Mouse (Mus musculus) urinary bladder, postnatal 10 days (tissue): Measurements from ENCODE around the gene Klf12.

Experiments
- DNase-seq: peaks from one replicate; pipeline ENCODE4 v3.0.0; 2022; ENCODE audit warnings: low spot score

Gene Klf12

DNA sequence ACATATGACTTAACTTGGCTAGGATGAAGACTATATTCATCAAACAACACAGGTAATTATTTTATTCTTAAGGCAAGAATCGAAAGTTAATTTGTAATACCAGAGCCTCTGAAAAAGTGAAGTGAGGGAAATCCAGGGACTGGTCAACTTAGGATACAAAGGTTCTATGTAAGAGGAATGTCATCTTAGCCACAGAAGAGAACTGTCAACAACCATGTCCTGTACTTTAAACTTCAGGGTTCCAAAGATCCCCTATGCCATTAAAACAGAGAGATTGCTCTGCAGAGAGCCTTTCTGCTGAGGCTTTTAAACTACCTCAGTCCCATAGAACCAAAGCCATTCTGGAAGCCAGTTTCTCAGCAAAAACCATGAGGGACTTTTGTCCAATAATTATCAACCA lies 144.1 kb downstream of the Klf12 start:
- no peak for DNase-seq

DNA sequence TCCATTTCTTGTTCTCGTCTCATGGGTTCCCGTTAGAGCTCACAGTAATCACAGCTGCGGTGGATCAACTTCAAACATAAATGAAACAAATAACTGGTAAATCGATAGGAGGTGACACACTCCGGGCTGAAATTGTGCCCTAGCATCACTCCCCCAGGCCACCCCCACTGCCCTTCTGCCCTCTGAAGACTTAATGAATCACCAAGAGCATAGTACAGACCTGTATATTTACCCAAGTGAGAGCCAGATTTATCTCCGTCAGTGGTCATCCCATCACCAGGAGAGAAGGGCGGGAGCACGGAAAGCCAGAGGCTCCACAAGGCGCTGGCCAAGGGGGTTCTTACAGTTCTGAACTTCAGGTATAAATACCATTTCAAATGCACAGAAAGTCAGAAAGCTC lies 150.2 kb downstream of the Klf12 start:
- no peak for DNase-seq

DNA sequence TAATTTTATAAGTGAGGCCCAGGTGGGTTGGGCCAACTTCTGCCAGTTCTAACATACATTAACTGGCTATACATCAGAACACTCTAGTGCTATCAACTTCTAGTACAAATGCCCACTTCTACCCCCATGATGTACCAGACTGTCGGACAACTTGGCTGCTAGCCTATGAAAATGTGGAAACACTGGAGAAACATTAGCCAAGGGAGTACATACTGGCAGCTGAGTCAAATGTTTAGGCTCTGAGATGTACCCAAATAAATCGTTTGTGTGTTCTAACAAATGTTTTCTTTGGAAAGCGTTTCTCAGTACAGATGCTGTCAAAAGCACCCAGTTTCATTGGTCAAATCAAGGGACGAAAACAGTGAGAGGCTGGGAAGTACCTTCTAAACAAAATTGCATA lies 152.0 kb downstream of the Klf12 start:
- no peak for DNase-seq

DNA sequence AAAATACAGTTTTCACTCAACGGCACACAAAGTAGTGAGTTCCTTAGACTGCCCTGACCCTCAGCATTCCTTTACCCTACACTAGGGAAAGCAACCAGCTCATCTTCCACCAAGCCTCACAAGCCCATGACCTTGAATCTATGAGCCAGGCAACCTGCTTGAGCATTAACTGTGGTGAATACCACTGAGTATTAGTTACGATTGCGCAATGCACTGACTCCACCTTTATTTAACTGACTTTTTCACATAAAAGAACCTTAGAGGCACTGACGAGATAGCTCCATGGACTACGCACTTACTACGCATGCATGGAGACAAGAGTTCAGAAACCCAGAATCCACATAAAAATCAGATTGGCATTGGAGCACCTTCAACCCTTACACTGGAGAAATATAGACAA lies 158.4 kb downstream of the Klf12 start:
- no peak for DNase-seq

DNA sequence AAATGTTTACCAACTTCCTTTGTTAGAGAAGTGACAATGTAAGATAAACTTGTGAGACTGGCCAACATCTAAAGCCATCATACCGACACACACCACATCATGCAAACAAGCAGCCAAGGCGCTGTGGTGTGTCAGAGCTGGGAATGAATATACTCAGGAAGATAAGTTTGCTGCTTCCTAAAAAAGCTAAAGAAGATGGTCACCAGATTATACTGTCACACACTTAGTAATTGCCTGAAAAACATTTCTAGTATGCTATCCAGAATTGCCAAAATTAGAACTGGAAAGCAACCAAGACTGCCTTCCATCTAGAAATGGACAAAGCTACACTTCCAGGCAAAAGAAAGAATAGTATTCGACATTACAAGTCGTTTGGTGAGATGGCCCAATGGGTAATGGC lies 163.4 kb downstream of the Klf12 start:
- no peak for DNase-seq

DNA sequence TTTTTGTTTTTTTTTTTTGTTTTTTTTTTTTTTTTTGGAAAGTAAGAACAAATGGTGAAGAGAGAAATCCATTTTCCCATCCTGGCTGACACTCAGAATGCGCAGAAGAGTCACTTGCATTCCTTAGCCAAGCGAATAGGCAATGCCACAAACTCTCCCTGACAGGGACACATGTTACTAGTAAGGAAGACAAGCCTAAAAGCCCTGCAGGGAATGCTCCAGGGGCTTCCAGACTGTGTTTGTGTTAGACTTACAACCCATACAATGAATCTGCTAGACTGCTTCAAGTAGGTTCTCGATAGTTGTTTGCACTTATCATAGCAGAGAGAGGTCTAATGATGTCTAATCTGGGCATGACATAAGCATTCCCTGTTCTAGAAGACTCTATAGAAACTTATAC lies 164.6 kb downstream of the Klf12 start:
- DNase-seq = no peak

DNA sequence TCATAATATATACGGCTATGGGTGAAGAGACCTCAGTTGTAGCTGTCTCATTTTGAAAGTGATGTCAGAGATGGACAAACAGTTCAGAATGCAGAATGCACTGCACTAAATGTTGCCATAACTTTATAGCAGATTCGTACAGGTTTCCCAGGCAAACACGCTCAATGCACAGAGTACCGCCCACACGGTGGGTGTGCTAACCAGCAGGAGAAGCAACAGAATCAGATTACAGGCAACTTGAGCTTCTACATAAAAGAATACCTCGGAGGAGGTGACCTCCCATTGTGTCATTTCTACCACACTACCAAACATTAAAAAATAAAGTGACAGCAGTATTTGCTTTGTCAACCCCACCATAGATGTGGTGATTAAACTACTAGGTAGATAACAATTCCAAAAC lies 171.1 kb downstream of the Klf12 start:
- no peak for DNase-seq

DNA sequence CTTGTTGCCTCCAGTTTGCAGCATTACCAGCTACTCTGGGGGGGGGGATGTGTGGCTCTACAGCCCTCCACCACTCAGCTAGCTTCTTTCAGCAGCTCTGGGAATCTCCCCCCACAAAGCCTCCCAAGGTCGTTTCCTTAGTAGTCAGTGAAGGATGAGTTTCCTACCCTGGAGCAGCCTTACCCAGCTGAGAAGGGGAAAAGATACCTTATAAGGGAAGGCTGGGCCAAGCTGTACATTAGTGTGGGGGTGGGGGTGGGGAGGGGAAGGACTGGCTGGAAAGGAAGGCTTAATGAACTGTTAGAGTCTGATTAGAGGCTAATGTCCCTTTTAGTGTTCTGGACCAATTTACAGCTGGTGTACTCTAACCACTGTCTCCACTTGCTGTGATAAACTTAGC lies 172.7 kb downstream of the Klf12 start:
- DNase-seq = no peak

DNA sequence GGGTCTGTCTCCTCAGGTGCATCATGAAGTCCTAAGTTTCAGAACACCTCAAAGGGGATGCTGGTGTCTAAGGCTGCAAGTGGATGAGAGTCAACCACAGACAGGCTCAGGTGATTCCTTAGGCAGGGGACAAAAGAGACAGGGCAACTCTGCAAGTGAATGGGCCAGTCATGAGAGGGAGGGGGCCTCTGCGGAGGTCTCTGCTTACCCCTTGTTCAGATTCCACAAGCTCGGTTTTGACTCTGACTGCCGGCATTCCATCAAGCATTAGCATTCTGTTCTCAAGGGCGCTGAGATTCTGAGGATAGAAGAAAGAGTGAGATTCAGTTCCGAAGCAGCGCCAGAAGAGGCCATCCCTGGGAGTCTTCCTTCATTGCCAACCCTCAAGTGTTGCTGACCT lies 174.9 kb downstream of the Klf12 start:
- DNase-seq = no peak

DNA sequence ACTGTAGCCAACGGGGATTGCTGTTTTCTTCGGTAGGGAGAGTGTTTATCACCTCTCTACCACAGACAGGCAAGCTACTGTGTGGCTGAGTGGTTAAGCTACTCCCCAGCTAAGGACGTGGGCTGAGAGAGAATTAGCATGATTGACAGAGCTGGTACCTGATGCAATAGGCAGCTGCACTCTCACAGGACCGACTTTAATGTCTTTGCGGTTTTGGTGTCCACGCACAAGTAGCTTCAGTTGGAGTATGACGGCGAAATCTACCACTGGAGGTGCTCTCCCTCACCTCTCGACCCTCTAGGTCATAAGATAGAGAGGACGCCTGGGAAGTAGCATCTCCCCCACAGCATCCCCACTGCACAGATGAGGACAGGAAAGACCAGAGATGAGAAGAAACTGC lies 178.9 kb downstream of the Klf12 start:
- no peak for DNase-seq

DNA sequence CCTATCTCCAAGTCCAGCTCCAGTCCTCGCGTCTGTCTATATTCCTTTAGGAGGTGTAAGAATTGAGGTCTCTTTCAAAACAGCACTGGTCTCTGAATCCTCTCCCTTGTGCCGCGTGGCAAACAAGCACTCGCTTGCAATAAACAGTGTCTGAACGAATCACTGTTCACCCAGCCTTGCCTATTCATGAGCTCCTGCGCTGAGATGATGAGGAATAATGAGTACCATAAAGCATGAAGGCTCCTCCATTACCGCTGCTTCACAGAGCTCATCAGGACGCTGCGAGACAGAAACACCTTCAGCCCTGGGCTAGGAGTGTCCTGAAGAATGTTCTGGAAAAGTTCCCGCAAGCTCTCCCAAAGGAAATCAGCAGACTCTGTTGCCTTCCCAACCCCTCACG lies 179.7 kb downstream of the Klf12 start:
- DNase-seq = no peak

DNA sequence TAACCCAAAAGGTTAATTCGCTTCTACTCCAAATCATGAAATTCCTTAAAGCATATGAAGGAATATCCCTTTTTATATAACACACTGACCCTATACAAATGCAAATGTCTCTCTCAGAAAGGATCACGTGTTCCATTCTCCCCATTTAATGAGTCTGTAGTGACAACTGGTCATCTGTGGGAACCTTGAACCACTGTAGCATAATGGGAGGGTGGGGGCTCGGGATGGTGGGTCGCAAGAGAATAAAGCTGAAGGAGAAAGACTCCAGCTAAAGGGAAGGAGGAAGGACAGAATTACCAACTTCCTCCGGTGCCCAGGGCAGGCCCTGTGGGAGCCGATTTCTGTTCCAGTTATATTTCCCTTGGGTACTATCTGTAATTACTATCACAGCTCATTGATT lies 180.7 kb downstream of the Klf12 start:
- DNase-seq = no peak

DNA sequence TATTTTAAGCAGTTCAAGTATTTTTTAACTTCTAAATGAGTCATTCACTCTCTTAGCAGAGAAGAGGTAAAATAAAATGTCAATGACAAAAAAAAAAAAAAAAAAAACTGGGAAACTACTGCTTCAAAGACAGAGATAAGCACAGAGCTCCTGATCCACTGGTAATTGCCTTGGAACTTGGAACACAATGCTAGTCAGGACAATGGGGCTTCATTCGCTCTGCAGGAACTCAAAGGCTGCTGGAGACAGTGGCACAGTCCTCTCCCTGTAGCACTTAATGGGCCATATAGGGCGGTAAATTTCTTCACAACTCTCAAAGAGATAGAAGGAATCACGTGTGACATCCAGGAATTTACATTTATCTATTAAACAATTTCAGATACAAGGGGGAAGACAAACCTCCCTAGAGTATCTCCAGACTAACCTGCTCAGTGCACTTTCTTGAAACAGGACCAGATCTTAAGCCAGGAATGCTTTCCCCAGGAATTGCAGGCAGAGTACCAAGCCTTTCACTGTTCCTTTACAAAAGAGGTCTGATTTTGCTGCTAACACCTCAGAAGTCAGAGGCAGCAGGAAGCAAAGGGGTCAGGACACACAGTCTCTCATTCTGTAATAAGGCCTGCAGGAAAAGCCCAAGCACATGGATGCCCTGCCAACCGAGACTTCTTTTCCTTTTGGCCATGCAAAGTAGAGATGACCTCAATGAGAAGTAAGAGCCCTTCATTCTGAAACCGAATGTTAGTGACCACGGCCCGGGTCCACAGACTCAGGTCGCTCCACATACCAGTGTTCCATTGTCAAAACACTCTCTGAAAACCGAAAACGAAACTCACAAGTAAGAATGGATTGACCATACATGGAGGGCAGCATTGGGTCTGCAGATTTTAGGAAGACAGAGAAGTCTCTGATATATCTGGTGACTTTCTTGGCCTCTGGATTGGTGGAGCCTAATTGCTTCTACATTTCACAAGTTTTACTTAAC lies 187.0 kb downstream of the Klf12 start:
- DNase-seq = no peak

DNA sequence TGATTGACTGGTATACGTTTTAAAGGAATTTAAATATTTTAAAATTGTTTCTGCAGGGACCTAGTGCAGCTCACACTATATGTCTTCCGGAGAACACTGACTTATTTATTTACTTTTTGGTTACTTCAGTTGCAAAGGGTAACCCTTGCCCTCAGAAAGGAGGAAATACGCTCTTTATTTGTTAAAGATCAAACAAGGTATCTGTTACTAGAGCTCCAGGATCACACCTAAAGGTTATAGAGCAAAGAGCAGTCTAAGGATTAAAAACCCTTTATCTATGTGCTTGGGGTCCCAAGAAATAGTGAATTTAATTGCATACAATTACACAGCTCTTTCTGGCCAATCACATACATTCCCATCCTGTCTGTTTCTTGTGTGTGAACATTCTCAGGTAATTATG lies 188.7 kb downstream of the Klf12 start:
- DNase-seq = no peak

DNA sequence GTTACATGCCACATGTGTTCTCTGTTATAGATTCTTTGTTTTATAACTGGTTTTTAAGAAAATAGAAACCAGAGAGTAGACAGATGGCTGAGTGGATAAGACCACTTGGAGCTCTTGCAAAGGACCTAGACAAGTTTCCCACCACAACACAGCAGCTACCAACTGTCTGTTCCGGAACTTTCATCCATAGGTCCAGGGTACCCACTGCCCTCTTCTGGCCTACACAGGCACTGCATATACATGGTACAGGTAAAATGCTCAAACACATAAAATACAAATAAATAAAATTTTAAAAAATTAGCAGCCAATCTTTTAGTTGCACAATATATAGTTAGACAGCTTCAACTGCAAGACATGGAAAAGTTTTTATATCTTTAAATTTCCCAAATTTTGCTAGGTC lies 194.0 kb downstream of the Klf12 start:
- DNase-seq = no peak

DNA sequence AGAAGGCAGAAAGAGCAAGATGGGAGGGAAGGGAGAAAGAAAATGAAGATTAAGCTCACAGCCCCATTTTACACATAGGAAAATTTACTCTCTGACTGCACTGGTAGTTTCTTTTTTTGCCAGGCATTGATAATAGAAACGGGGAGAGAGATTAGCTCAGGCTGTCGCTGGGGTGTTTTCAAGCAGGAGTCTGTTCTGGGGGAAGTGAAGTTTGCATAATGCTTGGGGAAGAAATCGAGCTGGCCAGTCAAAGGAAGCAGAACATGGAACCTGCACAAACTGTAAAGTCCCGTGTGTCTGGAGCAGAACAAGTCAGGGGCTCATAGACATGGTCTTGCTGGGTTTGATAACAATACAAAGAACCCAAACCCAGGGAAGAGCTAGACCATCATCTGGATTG lies 204.9 kb downstream of the Klf12 start:
- DNase-seq = no peak

DNA sequence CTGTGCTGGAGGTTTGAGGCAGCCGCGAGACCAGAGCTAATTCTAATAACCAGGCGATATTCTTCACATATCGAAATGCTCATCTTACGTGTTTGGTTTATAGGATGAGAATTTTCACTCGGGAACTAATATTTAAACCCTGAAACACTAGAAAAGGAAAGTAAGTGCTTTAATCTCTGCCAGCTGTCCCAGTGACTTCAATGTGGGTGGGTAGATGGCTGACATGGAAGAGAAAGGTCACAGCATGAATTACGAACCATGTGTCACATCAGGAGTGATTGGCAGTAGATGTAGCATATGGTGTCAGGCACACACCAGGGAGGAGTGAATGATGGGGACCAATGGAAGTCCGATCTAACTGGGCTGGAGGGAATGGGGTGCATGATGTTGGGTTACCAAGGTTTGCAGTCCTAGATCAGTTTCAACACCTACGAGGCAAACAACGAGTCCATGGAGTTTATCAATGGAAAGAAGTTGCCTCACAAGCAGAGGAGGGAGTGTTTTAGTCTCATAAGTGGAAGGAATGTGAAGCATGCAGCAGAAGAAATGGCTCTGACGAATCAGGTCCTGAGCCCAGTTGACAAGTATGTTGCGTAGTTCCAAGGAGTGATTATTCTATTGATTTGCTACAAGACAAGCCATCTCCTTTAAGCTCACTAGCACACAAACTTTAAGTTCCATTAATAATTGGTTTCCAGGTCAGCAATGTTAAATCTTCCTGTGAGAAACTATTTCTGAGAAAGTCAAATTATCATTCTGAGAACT lies 211.9 kb downstream of the Klf12 start:
- no peak for DNase-seq

DNA sequence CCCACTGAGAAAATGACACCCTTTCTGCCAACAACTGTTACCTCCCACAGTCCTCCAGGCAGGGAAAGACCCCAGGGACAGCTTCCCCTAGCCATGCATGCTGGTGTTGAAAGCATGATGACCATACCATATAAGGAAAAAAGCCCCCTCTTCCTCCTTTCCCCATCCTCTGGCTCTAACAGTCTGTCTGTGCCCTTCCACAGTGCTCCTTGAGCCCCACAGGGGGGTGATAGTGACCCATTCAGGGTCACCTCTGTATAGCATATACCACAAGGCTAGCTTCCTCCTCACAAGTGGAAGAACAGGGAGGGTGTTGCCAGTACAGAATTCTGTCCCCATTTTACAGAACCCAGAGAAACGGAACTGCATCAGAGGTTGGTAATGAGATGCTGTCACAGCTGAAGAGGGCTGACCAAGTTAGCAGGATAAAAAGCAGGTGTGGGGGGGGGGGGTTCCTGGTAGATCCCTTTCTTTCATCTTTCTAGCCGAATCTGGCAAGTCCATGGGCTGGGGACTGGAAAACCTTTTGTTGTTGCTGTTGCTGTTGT lies 214.9 kb downstream of the Klf12 start:
- no peak for DNase-seq

DNA sequence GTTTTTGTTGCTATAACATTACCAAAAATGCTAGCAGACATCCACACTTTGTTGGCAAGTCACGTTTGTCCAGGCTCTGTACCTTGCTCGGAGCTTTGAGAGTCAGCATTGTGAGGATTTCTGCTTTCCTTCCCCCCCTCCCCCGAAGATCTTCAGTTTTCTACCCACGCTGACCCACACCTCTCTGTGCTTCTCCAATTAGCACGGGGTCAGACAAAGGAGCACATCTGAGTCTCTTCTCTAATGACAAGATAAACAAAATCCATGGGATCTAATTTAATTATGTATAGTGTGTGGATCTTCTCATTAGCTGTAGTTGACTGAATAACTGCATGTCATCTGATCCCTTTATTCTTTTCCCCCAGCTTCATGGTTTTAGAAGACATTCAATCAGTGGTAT lies 215.8 kb downstream of the Klf12 start:
- no peak for DNase-seq

DNA sequence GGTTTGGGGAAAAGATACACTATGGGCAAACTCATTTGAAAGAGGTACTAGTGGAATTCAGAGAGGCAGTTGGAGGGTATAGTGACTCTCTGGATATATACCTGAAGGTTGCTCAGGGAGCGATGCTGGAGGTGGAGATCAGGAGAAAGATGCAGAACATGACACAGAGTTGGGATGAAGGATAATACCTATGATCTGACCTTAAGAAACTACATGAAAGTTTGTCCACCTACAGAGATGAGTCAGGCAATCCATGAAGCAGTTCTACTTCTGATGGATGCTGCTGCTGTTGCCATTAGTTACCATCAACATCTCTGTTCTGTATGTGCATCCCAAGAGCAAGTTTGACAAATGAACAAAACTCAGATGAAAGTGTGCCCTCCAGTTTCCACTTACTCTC lies 222.0 kb downstream of the Klf12 start:
- no peak for DNase-seq

DNA sequence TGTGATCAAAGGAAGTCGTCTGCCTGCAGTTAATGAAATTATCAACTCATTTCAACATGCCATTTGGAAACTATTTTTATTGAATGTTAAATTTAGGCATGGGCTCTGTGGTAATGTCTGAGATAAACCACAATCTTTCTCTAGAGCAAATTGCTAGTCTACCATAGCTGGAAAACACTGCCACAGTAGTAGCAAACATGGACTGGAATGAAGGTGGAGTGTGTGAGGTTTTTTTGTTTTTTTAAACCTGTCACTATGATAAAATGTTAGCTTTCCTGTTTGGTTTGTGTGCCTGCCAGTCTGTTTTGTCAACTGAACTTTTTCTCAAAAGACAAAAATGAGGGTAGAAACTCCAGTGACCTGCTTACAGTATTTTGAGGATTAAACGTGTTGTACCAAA lies 230.3 kb downstream of the Klf12 start:
- no peak for DNase-seq

DNA sequence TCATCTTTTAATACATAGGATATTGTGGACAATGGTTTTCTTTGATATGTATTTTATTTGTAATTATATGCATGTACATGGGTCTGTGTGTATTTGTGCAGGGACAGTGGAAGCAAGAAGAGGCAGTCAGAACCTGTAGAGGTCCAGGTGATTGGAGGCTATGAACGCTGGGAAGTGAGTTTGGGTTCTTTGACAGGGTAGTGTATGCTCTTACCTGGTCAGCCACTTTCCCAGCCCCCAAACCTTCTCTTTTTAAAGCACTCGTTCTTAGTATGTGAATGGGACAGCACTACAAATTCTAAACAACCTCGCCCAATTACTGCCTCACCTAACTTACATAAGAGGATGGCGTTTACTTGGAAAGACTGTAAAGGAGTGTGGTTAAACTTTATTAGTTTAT lies 231.0 kb downstream of the Klf12 start:
- DNase-seq = no peak

DNA sequence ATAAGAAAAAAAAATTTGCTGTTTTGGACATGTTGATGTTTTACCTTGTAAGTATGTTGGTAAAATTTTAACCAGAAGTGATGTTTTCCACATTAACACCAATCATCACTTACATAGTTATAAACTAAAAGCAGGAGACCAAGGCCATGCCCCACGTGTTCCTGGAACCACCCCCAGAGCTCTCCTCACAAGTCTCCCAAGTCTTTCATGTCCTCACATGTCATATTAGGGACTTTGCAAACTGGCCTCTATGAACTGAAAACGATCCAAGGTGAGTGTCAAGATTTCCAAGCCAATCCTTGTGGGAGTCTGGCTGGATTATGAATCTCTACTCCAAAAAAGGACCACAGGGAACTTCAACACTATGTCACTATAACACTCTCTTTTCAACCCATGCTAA lies 231.6 kb downstream of the Klf12 start:
- no peak for DNase-seq
